Mouse (Mus musculus) heart, embryonic 15.5 days (tissue): ENCODE results near the gene Fbxw11. TPM values are rescaled to one million over a fixed set of nuclear protein-coding genes. Genes with fewer than 3 reads are reported as not detected.
"Not testable (repeated sequence)": the region's sequence is repeated elsewhere in the genome, so short reads cannot be mapped to it uniquely, and the experiment has no call there.

Experiments
- ATAC-seq: fragments of 200-750 bp; cut with Nextera tagmentation; replicated peaks from 2 replicates; pipeline ENCODE4 v1.8.0; 2017; ENCODE audit warnings: low read depth, moderate TSS enrichment; ENCODE audit not compliant: insufficient number of reproducible peaks, insufficient read depth, low FRiP score
- H3K27ac ChIP-seq: fragments of 300-500 bp; sonication (generic); 2 replicates; pipeline ENCODE4 v1.5.1; 2015; ENCODE audit warnings: mild to moderate bottlenecking, inconsistent platforms
- H3K27me3 ChIP-seq: fragments of 300-500 bp; sonication (generic); 2 replicates; pipeline ENCODE4 v1.6.1; 2015; ENCODE audit warnings: inconsistent platforms
- H3K36me3 ChIP-seq: fragments of 300-500 bp; sonication (generic); 2 replicates; pipeline ENCODE4 v1.6.1; 2015; ENCODE audit warnings: mild to moderate bottlenecking, inconsistent platforms
- H3K4me1 ChIP-seq: fragments of 300-500 bp; sonication (generic); replicated peaks from 2 replicates; pipeline ENCODE4 v1.6.1; 2015; ENCODE audit warnings: inconsistent platforms
- H3K4me2 ChIP-seq: fragments of 300-500 bp; sonication (generic); 2 replicates; pipeline ENCODE4 v1.6.1; 2015; ENCODE audit warnings: inconsistent platforms, mild to moderate bottlenecking, moderate library complexity
- H3K4me3 ChIP-seq: fragments of 300-500 bp; sonication (generic); 2 replicates; pipeline ENCODE4 v1.5.1; 2015; ENCODE audit warnings: mild to moderate bottlenecking, inconsistent platforms
- H3K9ac ChIP-seq: fragments of 300-500 bp; sonication (generic); 2 replicates; pipeline ENCODE4 v1.6.1; 2015; ENCODE audit warnings: mild to moderate bottlenecking, inconsistent platforms
- H3K9me3 ChIP-seq: fragments of 300-500 bp; sonication (generic); replicated peaks from 2 replicates; pipeline ENCODE4 v1.6.1; 2016; ENCODE audit warnings: inconsistent platforms
- WGBS: fragments of 180-500 bp; shearing (Covaris S2); methylation state at CpG from one replicate; pipeline ENCODE4 v1.1.7; 2015; ENCODE audit warnings: mixed read lengths; 5-methylcytosine and 5-hydroxymethylcytosine counted together
- polyA plus RNA-seq: library from polyadenylated mRNA; unstranded; fragments of >200 nt; fragmentation: Nextera tagmentation; extraction: Ambion mirVana; gene quantifications from 2 replicates; pipeline ENCODE4 v1.2.1, GENCODE M21; 2015

The Fbxw11 gene
- polyA plus RNA-seq, 1 experiment from 2014 or later, result 58.8 TPM

- peaks cover 56% of the 10 kb centered on the region for H3K4me1 ChIP-seq
- H3K4me3 ChIP-seq, result no peak overlapping the region
- no peak overlapping the region for H3K4me2 ChIP-seq
- H3K36me3 ChIP-seq, result no peaks in the 10 kb centered on the region
- no peak overlapping the region for H3K9ac ChIP-seq
- 88% methylated on average over 1 of the region's 1 CpGs for WGBS
- H3K9me3 ChIP-seq, result no peaks in the 10 kb centered on the region
- H3K27ac ChIP-seq, result 0 out of 2 replicates have a peak overlapping the region, but pooled peaks have one; percentile 40
- no peaks in the 10 kb centered on the region for H3K27me3 ChIP-seq
- no peak for ATAC-seq
These were observed 35.3 kb downstream of the Fbxw11 start for GRCm38 (mm10) chr11:32677811-32678210.

- H3K4me3 ChIP-seq, H3K9ac ChIP-seq, H3K9me3 ChIP-seq, H3K27ac ChIP-seq, H3K27me3 ChIP-seq, H3K36me3 ChIP-seq, ATAC-seq, H3K4me2 ChIP-seq: not testable (repeated sequence)
- H3K4me1 ChIP-seq, result peaks cover 61% of the 10 kb centered on the region
- 95% methylated on average over 4 of the region's 4 CpGs for WGBS
These were observed 36.6 kb downstream of the Fbxw11 start for GRCm38 (mm10) chr11:32679091-32679490.

- H3K9me3 ChIP-seq, result no peaks in the 10 kb centered on the region
- no peaks in the 10 kb centered on the region for H3K27me3 ChIP-seq
- H3K9ac ChIP-seq, result no peak overlapping the region
- H3K27ac ChIP-seq, result peak overlapping the region; percentile 19; the same call in 1 of the 2 replicates
- H3K4me3 ChIP-seq, result no peak overlapping the region
- no peak overlapping the region for H3K4me2 ChIP-seq
- no peaks in the 10 kb centered on the region for H3K36me3 ChIP-seq
- H3K4me1 ChIP-seq, result peaks cover 58% of the 10 kb centered on the region
- no peak for ATAC-seq
- 65% methylated on average over 4 of the region's 4 CpGs for WGBS
These were observed 37.5 kb downstream of the Fbxw11 start for GRCm38 (mm10) chr11:32680014-32680413.

- H3K4me3 ChIP-seq, result no peak overlapping the region
- no peak for ATAC-seq
- H3K27ac ChIP-seq, result no peak overlapping the region
- H3K36me3 ChIP-seq, result no peaks in the 10 kb centered on the region
- H3K4me2 ChIP-seq, result no peak overlapping the region
- H3K9me3 ChIP-seq, result no peaks in the 10 kb centered on the region
- no peaks in the 10 kb centered on the region for H3K27me3 ChIP-seq
- H3K4me1 ChIP-seq, result peaks cover 55% of the 10 kb centered on the region
- 74% methylated on average over 3 of the region's 3 CpGs for WGBS
- H3K9ac ChIP-seq, result no peak overlapping the region
These were observed 38.8 kb downstream of the Fbxw11 start for GRCm38 (mm10) chr11:32681192-32681795.

- Histone ChIP-seq H3K4me2 (no peak overlapping the region), H3K36me3 (no peaks in the 10 kb centered on the region), H3K4me3 (no peak overlapping the region), H3K9ac (no peak overlapping the region), H3K9me3 (no peaks in the 10 kb centered on the region), H3K27me3 (no peaks in the 10 kb centered on the region), H3K27ac (no peak overlapping the region), H3K4me1 (peaks cover 48% of the 10 kb centered on the region)
- ATAC-seq, result no peak
- WGBS, result 76% methylated on average over 5 of the region's 5 CpGs
These were observed 40.0 kb downstream of the Fbxw11 start for GRCm38 (mm10) chr11:32682335-32683102.

GRCm38 (mm10) chr11:32684690-32685254 lies 42.2 kb downstream of the Fbxw11 start:
- no peak for ATAC-seq
- H3K4me2 ChIP-seq, result no peak overlapping the region
- whole genome bisulfite sequencing, result 68% methylated on average over 3 of the region's 3 CpGs
- H3K4me1 ChIP-seq, result peaks cover 37% of the 10 kb centered on the region
- no peaks in the 10 kb centered on the region for H3K27me3 ChIP-seq
- H3K36me3 ChIP-seq, result no peaks in the 10 kb centered on the region
- no peak overlapping the region for H3K9ac ChIP-seq
- H3K4me3 ChIP-seq, result no peak overlapping the region
- H3K9me3 ChIP-seq, result no peaks in the 10 kb centered on the region
- no peak overlapping the region for H3K27ac ChIP-seq

- H3K4me1 ChIP-seq, result peaks cover 18% of the 10 kb centered on the region
- H3K27ac ChIP-seq, result no peak overlapping the region
- no peaks in the 10 kb centered on the region for H3K36me3 ChIP-seq
- no peak overlapping the region for H3K4me2 ChIP-seq
- no peak overlapping the region for H3K4me3 ChIP-seq
- no peak overlapping the region for H3K9ac ChIP-seq
- H3K27me3 ChIP-seq, result no peaks in the 10 kb centered on the region
- H3K9me3 ChIP-seq, result no peaks in the 10 kb centered on the region
- ATAC-seq, result no peak
- 91% methylated on average over 2 of the region's 2 CpGs for WGBS
These were observed 45.8 kb downstream of the Fbxw11 start for GRCm38 (mm10) chr11:32688245-32688855.

GRCm38 (mm10) chr11:32689510-32689909 lies 47.0 kb downstream of the Fbxw11 start:
- Histone ChIP-seq H3K4me2 (no peak overlapping the region), H3K9ac (no peak overlapping the region)
- WGBS, result 72% methylated on average over 1 of the region's 1 CpGs

GRCm38 (mm10) chr11:32692834-32693233 lies 50.3 kb downstream of the Fbxw11 start:
- Histone ChIP-seq H3K4me1 (peaks cover 30% of the 10 kb centered on the region), H3K27me3 (no peaks in the 10 kb centered on the region), H3K9me3 (no peaks in the 10 kb centered on the region), H3K9ac (no peak overlapping the region), H3K36me3 (no peaks in the 10 kb centered on the region), H3K27ac (no peak overlapping the region), H3K4me3 (no peak overlapping the region), H3K4me2 (no peak overlapping the region)
- 96% methylated on average over 1 of the region's 1 CpGs for WGBS
- ATAC-seq, result no peak

More at GRCm38 (mm10) chr11:32689510-32689909, 47.0 kb downstream of the Fbxw11 start:
- H3K9me3 ChIP-seq, result no peaks in the 10 kb centered on the region
- no peak overlapping the region for H3K27ac ChIP-seq
- H3K27me3 ChIP-seq, result no peaks in the 10 kb centered on the region
- H3K36me3 ChIP-seq, result no peaks in the 10 kb centered on the region
- no peak for ATAC-seq
- H3K4me3 ChIP-seq, result no peak overlapping the region
- peaks cover 19% of the 10 kb centered on the region for H3K4me1 ChIP-seq

GRCm38 (mm10) chr11:32693431-32694141 lies 51.1 kb downstream of the Fbxw11 start:
- Histone ChIP-seq H3K27me3 (no peaks in the 10 kb centered on the region), H3K4me2 (no peak overlapping the region), H3K4me1 (peaks cover 31% of the 10 kb centered on the region), H3K4me3 (no peak overlapping the region), H3K9ac (no peak overlapping the region), H3K9me3 (no peaks in the 10 kb centered on the region), H3K27ac (no peak overlapping the region), H3K36me3 (no peaks in the 10 kb centered on the region)
- no peak for ATAC-seq
- 47% methylated on average over 7 of the region's 7 CpGs for WGBS
